Mouse (Mus musculus): Measurements from ENCODE around the gene Spz1.

Gene Spz1

GRCm38 (mm10) chr13:92580220-92581043 lies 4.5 kb upstream of the Spz1 start:
- peak; percentile 54 for DNase-seq (ENCODE audit: low spot score)

GRCm38 (mm10) chr13:92578210-92578609 lies 2.2 kb upstream of the Spz1 start:
- DNase-seq (ENCODE audit: low spot score) = no peak

GRCm38 (mm10) chr13:92576688-92577087 lies 716 bp upstream of the Spz1 start:
- no peak for DNase-seq (ENCODE audit: low spot score)

- no peak for DNase-seq (ENCODE audit: low spot score)
Measured at GRCm38 (mm10) chr13:92559429-92559828, 16.5 kb downstream of the Spz1 start.

- DNase-seq (ENCODE audit: low spot score) = no peak
Measured at GRCm38 (mm10) chr13:92557229-92557628, 18.7 kb downstream of the Spz1 start.

GRCm38 (mm10) chr13:92556458-92557126 lies 19.4 kb downstream of the Spz1 start:
- no peak for DNase-seq (ENCODE audit: low spot score)

- DNase-seq (ENCODE audit: low spot score) = no peak
Measured at GRCm38 (mm10) chr13:92547093-92547492, 28.9 kb downstream of the Spz1 start.

- DNase-seq (ENCODE audit: low spot score) = no peak
Measured at GRCm38 (mm10) chr13:92540997-92541396, 35.0 kb downstream of the Spz1 start.

- DNase-seq (ENCODE audit: low spot score) = no peak
Measured at GRCm38 (mm10) chr13:92539126-92539525, 36.8 kb downstream of the Spz1 start.

GRCm38 (mm10) chr13:92533801-92534200 lies 42.2 kb downstream of the Spz1 start:
- no peak for DNase-seq (ENCODE audit: low spot score)

- DNase-seq (ENCODE audit: low spot score) = no peak
Measured at GRCm38 (mm10) chr13:92532216-92532615, 43.8 kb downstream of the Spz1 start.

- no peak for DNase-seq (ENCODE audit: low spot score)
Measured at GRCm38 (mm10) chr13:92531237-92531636, 44.7 kb downstream of the Spz1 start.

- DNase-seq (ENCODE audit: low spot score) = peak; percentile 98
Measured at GRCm38 (mm10) chr13:92530721-92531211, 45.2 kb downstream of the Spz1 start, which contains the start of gene Zfyve16. Gene Zfyve16, minus strand, starts transcription at chr13:92530868.

GRCm38 (mm10) chr13:92529828-92530720 lies 45.9 kb downstream of the Spz1 start:
- DNase-seq (ENCODE audit: low spot score) = no peak

Data from ovary, postnatal 36 days (tissue).